Mouse (Mus musculus): Measurements from ENCODE around the gene Prkci. TPM values are rescaled to one million over a fixed set of nuclear protein-coding genes. Genes with fewer than 3 reads are reported as not detected.

Prkci gene
- total RNA-seq, 2 experiments from 2014 or later: 12.4 to 12.5 TPM

- intact Hi-C loops (cut with DNase I): no loop called here
- DNase-seq: no peak
Observed at GRCm38 (mm10) chr3:31033644-31034043, 38.1 kb downstream of the Prkci start.

- intact Hi-C loops (cut with DNase I): no loop called here
- DNase-seq: no peak
Observed at GRCm38 (mm10) chr3:31037851-31038250, 42.3 kb downstream of the Prkci start.

- no peak for DNase-seq
- intact Hi-C loops (cut with DNase I): no loop called here
Observed at GRCm38 (mm10) chr3:31038689-31039088, 43.1 kb downstream of the Prkci start.

GRCm38 (mm10) chr3:31042992-31043391 lies 47.4 kb downstream of the Prkci start:
- DNase-seq: no peak
- intact Hi-C loops (cut with DNase I): no loop called here

- intact Hi-C loops (cut with DNase I): no loop called here
- no peak for DNase-seq
Observed at GRCm38 (mm10) chr3:31047263-31047662, 51.7 kb downstream of the Prkci start.

GRCm38 (mm10) chr3:31049087-31049486 lies 53.5 kb downstream of the Prkci start:
- intact Hi-C loops (cut with DNase I): no loop called here
- DNase-seq: no peak

GRCm38 (mm10) chr3:31050375-31050774 lies 54.8 kb downstream of the Prkci start:
- no peak for DNase-seq
- intact Hi-C loops (cut with DNase I): loop anchor here (10.0 kb wide), 1 partner anchor 356 kb away; the partner anchor contains the start of gene Lrrc31

- intact Hi-C loops (cut with DNase I): loop anchor here (10.0 kb wide), 1 partner anchor 357 kb away; the partner anchor contains the start of gene Lrrc31
- no peak for DNase-seq
Observed at GRCm38 (mm10) chr3:31051730-31052129, 56.2 kb downstream of the Prkci start.

- no peak for DNase-seq
- intact Hi-C loops (cut with DNase I): loop anchor here (10.0 kb wide), 1 partner anchor 358 kb away; the partner anchor contains the start of gene Lrrc31
Observed at GRCm38 (mm10) chr3:31053191-31053590, 57.6 kb downstream of the Prkci start.

GRCm38 (mm10) chr3:31054888-31055287 lies 59.3 kb downstream of the Prkci start:
- intact Hi-C loops (cut with DNase I): loop anchor here (5.0 to 10.0 kb wide), 2 partner anchors 360 to 547 kb away; partner anchors contain the start of gene Lrrc31
- no peak for DNase-seq

GRCm38 (mm10) chr3:31056047-31056650 lies 60.6 kb downstream of the Prkci start:
- intact Hi-C loops (cut with DNase I): loop anchor here (2.0 to 10.0 kb wide), 3 partner anchors 53 to 546 kb away; partner anchors contain the start of gene Lrrc31

GRCm38 (mm10) chr3:31056651-31057627 lies 61.4 kb downstream of the Prkci start:
- intact Hi-C loops (cut with DNase I): loop anchor here (1.0 to 10.0 kb wide), 5 partner anchors 37 to 545 kb away; partner anchors contain the start of gene Lrrc31

More at GRCm38 (mm10) chr3:31056047-31056650, 60.6 kb downstream of the Prkci start:
- peak; percentile 28 to 46 for DNase-seq

GRCm38 (mm10) chr3:31060745-31061102 lies 65.2 kb downstream of the Prkci start:
- intact Hi-C loops (cut with DNase I): no loop called here
- DNase-seq: no peak

More at GRCm38 (mm10) chr3:31056651-31057627, 61.4 kb downstream of the Prkci start:
- DNase-seq: peak; percentile 68 to 80

GRCm38 (mm10) chr3:31061103-31061785 lies 65.7 kb downstream of the Prkci start:
- intact Hi-C loops (cut with DNase I): no loop called here
- DNase-seq: peak; percentile 17 to 19

GRCm38 (mm10) chr3:31061786-31062120 lies 66.2 kb downstream of the Prkci start:
- DNase-seq: no peak
- intact Hi-C loops (cut with DNase I): no loop called here

GRCm38 (mm10) chr3:31062325-31062724 lies 66.8 kb downstream of the Prkci start:
- DNase-seq: no peak
- intact Hi-C loops (cut with DNase I): no loop called here

GRCm38 (mm10) chr3:31068482-31068881 lies 72.9 kb downstream of the Prkci start:
- intact Hi-C loops (cut with DNase I): no loop called here
- DNase-seq: no peak

- intact Hi-C loops (cut with DNase I): no loop called here
- DNase-seq: no peak
Observed at GRCm38 (mm10) chr3:31071804-31072203, 76.3 kb downstream of the Prkci start.

GRCm38 (mm10) chr3:31075808-31076207 lies 80.3 kb downstream of the Prkci start:
- DNase-seq: peak in 1 of 2 experiments; percentile 21
- intact Hi-C loops (cut with DNase I): no loop called here

GRCm38 (mm10) chr3:31077068-31077703 lies 81.6 kb downstream of the Prkci start:
- no peak for DNase-seq
- intact Hi-C loops (cut with DNase I): no loop called here
